Mouse (Mus musculus) midbrain, postnatal 0 days (tissue): Measurements from ENCODE around the gene Eif3d. TPM values are rescaled to one million over a fixed set of nuclear protein-coding genes. Genes with fewer than 3 reads are reported as not detected.

Experiments
- ATAC-seq: fragments of 200-750 bp; cut with Nextera tagmentation; 2 replicates; pipeline ENCODE4 v1.8.0; 2017; ENCODE audit warnings: moderate number of reproducible peaks, mild to moderate bottlenecking, moderate TSS enrichment, moderate library complexity; ENCODE audit not compliant: low FRiP score
- DNase-seq: peaks from one replicate; pipeline ENCODE4 v3.0.0-alpha.2; 2015; ENCODE audit warnings: low spot score
- H3K27ac ChIP-seq: fragments of 300-500 bp; sonication (generic); 2 replicates; pipeline ENCODE4 v1.5.1; 2014; ENCODE audit warnings: low read depth, mild to moderate bottlenecking, low read length, mixed read lengths
- H3K27me3 ChIP-seq: fragments of 300-500 bp; sonication (generic); 2 replicates; pipeline ENCODE4 v1.6.1; 2014; ENCODE audit warnings: low read length, control low read depth, mixed read lengths; ENCODE audit not compliant: insufficient read depth
- H3K36me3 ChIP-seq: fragments of 300-500 bp; sonication (generic); 2 replicates; pipeline ENCODE4 v1.6.1; 2014; ENCODE audit warnings: low read length, control low read depth, mixed read lengths; ENCODE audit not compliant: insufficient read depth
- H3K4me1 ChIP-seq: fragments of 300-500 bp; sonication (generic); 2 replicates; pipeline ENCODE4 v1.6.1; 2014; ENCODE audit warnings: mild to moderate bottlenecking, control low read depth, antibody characterized with exemption, low read length, mixed read lengths; ENCODE audit not compliant: insufficient read depth
- H3K4me2 ChIP-seq: fragments of 300-500 bp; sonication (generic); 2 replicates; pipeline ENCODE4 v1.6.1; 2014; ENCODE audit warnings: low read depth, mild to moderate bottlenecking, low read length, mixed read lengths; ENCODE audit not compliant: poor library complexity, severe bottlenecking
- H3K4me3 ChIP-seq: fragments of 300-500 bp; sonication (generic); 2 replicates; pipeline ENCODE4 v1.5.1; 2014; ENCODE audit warnings: low read depth, mild to moderate bottlenecking, low read length, moderate library complexity
- H3K9ac ChIP-seq: fragments of 300-500 bp; sonication (generic); replicated peaks from 2 replicates; pipeline ENCODE4 v1.6.1; 2014; ENCODE audit warnings: mild to moderate bottlenecking, low read length, moderate library complexity, mixed read lengths; ENCODE audit not compliant: poor library complexity, severe bottlenecking
- H3K9me3 ChIP-seq: fragments of 300-500 bp; sonication (generic); 2 replicates; pipeline ENCODE4 v1.6.1; 2016; ENCODE audit warnings: low read length, control low read depth
- CTCF ChIP-seq: IDR thresholded peaks from 2 replicates; pipeline ENCODE4 v1.5.1; 2016; ENCODE audit warnings: antibody characterized with exemption, mild to moderate bottlenecking
- WGBS: fragments of 180-500 bp; shearing (Covaris S2); extraction: QIAGEN DNeasy Blood & Tissue Kit; methylation state at CpG from one replicate; pipeline ENCODE4 v1.1.7; 2014; 5-methylcytosine and 5-hydroxymethylcytosine counted together
- polyA plus RNA-seq: library from polyadenylated mRNA; unstranded; fragments of >200 nt; fragmentation: Nextera tagmentation; extraction: Ambion mirVana; gene quantifications from 2 replicates; pipeline ENCODE4 v1.2.1, GENCODE M21; 2015
- total RNA-seq: library from RNA; depleted of rRNA; stranded (reverse); fragments of >200 nt; gene quantifications from 2 replicates; pipeline ENCODE4 v1.2.3, GENCODE M21; 2014

Gene Eif3d
- total and polyA plus RNA-seq, 2 experiments from 2014 or later: 133 to 160 TPM

GRCm38 (mm10) chr15:77956404-77956901 is 14.2 kb downstream of the Eif3d start, which contains the start of gene Foxred2:
Gene Foxred2 (minus strand): TSS chr15:77956722.
- peak within 1 kb of the TSS; percentile 94 for H3K4me2 ChIP-seq
- peak within 1 kb of the TSS; percentile 59 for H3K4me3 ChIP-seq
- ATAC-seq: peak; percentile 93
- H3K9me3 ChIP-seq: no peaks in the 10 kb centered on the region
- H3K27me3 ChIP-seq: no peaks in the 10 kb centered on the region
- H3K36me3 ChIP-seq: peaks cover 45% of the 10 kb centered on the region
- DNase-seq: peak; percentile 90
- peak; percentile 66 for TF ChIP-seq CTCF
- peaks cover 5% of the 10 kb centered on the region; the same call in 1 of the 2 replicates for H3K4me1 ChIP-seq
- under 1% methylated on average over 39 of the region's 39 CpGs for WGBS
- H3K9ac ChIP-seq: peak within 1 kb of the TSS; percentile 66
- peak within 1 kb of the TSS; percentile 63 for H3K27ac ChIP-seq

- Histone ChIP-seq H3K4me3 (peak overlapping the region; percentile 59), H3K36me3 (peaks cover 41% of the 10 kb centered on the region), H3K4me1 (peaks cover 5% of the 10 kb centered on the region; the same call in 1 of the 2 replicates), H3K4me2 (peak overlapping the region; percentile 94), H3K27ac (peak overlapping the region; percentile 63), H3K9ac (peak overlapping the region; percentile 66), H3K27me3 (no peaks in the 10 kb centered on the region), H3K9me3 (no peaks in the 10 kb centered on the region)
- no peak for DNase-seq
- WGBS: 10% methylated on average over 52 of the region's 52 CpGs
- peak; percentile 53 for ATAC-seq
- no peak for TF ChIP-seq CTCF
Measured at GRCm38 (mm10) chr15:77955440-77956403, 14.9 kb downstream of the Eif3d start.

GRCm38 (mm10) chr15:77954362-77954761 is 16.3 kb downstream of the Eif3d start:
- Histone ChIP-seq H3K4me1 (peaks cover 5% of the 10 kb centered on the region; the same call in 1 of the 2 replicates), H3K36me3 (peaks cover 34% of the 10 kb centered on the region), H3K9ac (0 out of 2 replicates have a peak overlapping the region, but pooled peaks have one; percentile 10), H3K9me3 (no peaks in the 10 kb centered on the region), H3K27ac (no peak overlapping the region), H3K4me3 (no peak overlapping the region), H3K4me2 (peak overlapping the region; percentile 35), H3K27me3 (no peaks in the 10 kb centered on the region)
- ATAC-seq: no peak
- 90% methylated on average over 2 of the region's 2 CpGs for WGBS
- no peak for DNase-seq
- TF ChIP-seq CTCF: no peak

- Histone ChIP-seq H3K9me3 (no peaks in the 10 kb centered on the region), H3K36me3 (peaks cover 31% of the 10 kb centered on the region), H3K27ac (no peak overlapping the region), H3K27me3 (no peaks in the 10 kb centered on the region), H3K4me2 (no peak overlapping the region), H3K9ac (no peak overlapping the region), H3K4me3 (no peak overlapping the region), H3K4me1 (peaks cover 5% of the 10 kb centered on the region; the same call in 1 of the 2 replicates)
- ATAC-seq (no peak), DNase-seq (no peak)
- TF ChIP-seq CTCF: no peak
- WGBS: 85% methylated on average over 3 of the region's 3 CpGs
Measured at GRCm38 (mm10) chr15:77952921-77953320, 17.7 kb downstream of the Eif3d start.

GRCm38 (mm10) chr15:77949061-77949460 is 21.6 kb downstream of the Eif3d start:
- Histone ChIP-seq H3K9ac (no peak overlapping the region), H3K36me3 (peaks cover 59% of the 10 kb centered on the region), H3K27ac (no peak overlapping the region), H3K9me3 (no peaks in the 10 kb centered on the region), H3K27me3 (no peaks in the 10 kb centered on the region), H3K4me3 (no peak overlapping the region), H3K4me2 (no peak overlapping the region), H3K4me1 (no peaks in the 10 kb centered on the region)
- 91% methylated on average over 7 of the region's 7 CpGs for WGBS
- ATAC-seq (no peak), DNase-seq (no peak)
- TF ChIP-seq CTCF: no peak

GRCm38 (mm10) chr15:77945711-77946110 is 24.9 kb downstream of the Eif3d start:
- Histone ChIP-seq H3K4me1 (no peaks in the 10 kb centered on the region), H3K36me3 (peaks cover 62% of the 10 kb centered on the region), H3K27ac (no peak overlapping the region), H3K9me3 (no peaks in the 10 kb centered on the region), H3K9ac (no peak overlapping the region), H3K4me3 (no peak overlapping the region), H3K4me2 (no peak overlapping the region), H3K27me3 (no peaks in the 10 kb centered on the region)
- no peak for TF ChIP-seq CTCF
- DNase-seq: no peak
- 89% methylated on average over 4 of the region's 4 CpGs for whole genome bisulfite sequencing
- no peak for ATAC-seq
